Mouse (Mus musculus) MEL (cell line): Measurements from ENCODE around the gene Atrx. TPM values are rescaled to one million over a fixed set of nuclear protein-coding genes. Genes with fewer than 3 reads are reported as not detected.

ENCODE experiments used
- DNase-seq: peaks from one replicate; pipeline ENCODE4 v3.0.0; 2011; ENCODE audit warnings: low read depth, low spot score
- H3K27ac ChIP-seq: 2 replicates; pipeline ENCODE4 v1.5.1; 2012; ENCODE audit warnings: low read depth, mild to moderate bottlenecking, control low read depth, low read length, moderate library complexity; ENCODE audit not compliant: control insufficient read depth
- H3K27me3 ChIP-seq, 2 experiments: fragments of 150-350 bp in 1 of 2; sonication (generic) in 1 of 2; 2 replicates each; pipeline ENCODE4 v1.6.1; 2012; ENCODE audit warnings: low read length in 2 of 2, mild to moderate bottlenecking in 2 of 2, improper control_type of control experiment in 1 of 2, moderate library complexity in 1 of 2; ENCODE audit not compliant: insufficient read depth in 2 of 2, control insufficient read depth in 1 of 2
- H3K36me3 ChIP-seq, 2 experiments: 2 replicates each; pipeline ENCODE4 v1.6.1; 2012 to 2014; ENCODE audit warnings: low read length in 2 of 2, improper control_type of control experiment in 1 of 2, inconsistent platforms in 1 of 2, mild to moderate bottlenecking in 1 of 2; ENCODE audit not compliant: insufficient read depth in 2 of 2, control insufficient read depth in 1 of 2
- H3K4me1 ChIP-seq, 2 experiments: fragments of 150-350 bp in 1 of 2; sonication (generic) in 1 of 2; 2 replicates each; pipeline ENCODE4 v1.6.1; 2012; ENCODE audit warnings: low read length in 2 of 2, improper control_type of control experiment in 1 of 2, mild to moderate bottlenecking in 1 of 2; ENCODE audit not compliant: insufficient read depth in 2 of 2, control insufficient read depth in 1 of 2
- H3K4me3 ChIP-seq, 2 experiments: fragments of 150-350 bp in 1 of 2; sonication (generic) in 1 of 2; 2 replicates each; pipeline ENCODE4 v1.5.1; 2012; ENCODE audit warnings: low read depth in 2 of 2, low read length in 2 of 2, mild to moderate bottlenecking in 2 of 2, moderate library complexity in 2 of 2, control low read depth in 1 of 2, improper control_type of control experiment in 1 of 2; ENCODE audit not compliant: control insufficient read depth in 1 of 2, insufficient read depth in 1 of 2
- H3K79me2 ChIP-seq: 2 replicates; pipeline ENCODE4 v1.6.1; 2012; ENCODE audit warnings: mild to moderate bottlenecking, low read length, moderate library complexity; ENCODE audit not compliant: control insufficient read depth, poor library complexity, insufficient read depth
- H3K9ac ChIP-seq: 2 replicates; pipeline ENCODE4 v1.6.1; 2012; ENCODE audit warnings: low read depth, mild to moderate bottlenecking, control low read depth, low read length, moderate library complexity; ENCODE audit not compliant: control insufficient read depth, poor library complexity, severe bottlenecking
- H3K9me3 ChIP-seq: fragments of 150-350 bp; sonication (generic); replicated peaks from 2 replicates; pipeline ENCODE4 v1.6.1; 2012; ENCODE audit warnings: mild to moderate bottlenecking, low read length, improper control_type of control experiment, moderate library complexity; ENCODE audit not compliant: insufficient read depth
- CTCF ChIP-seq, 3 experiments: IDR thresholded peaks in 2 of 3; conservative IDR thresholded peaks in 1 of 3; 2 replicates each; pipeline ENCODE4 v1.5.1; 2011 to 2012; ENCODE audit warnings: low read length in 3 of 3, low read depth in 2 of 3, mild to moderate bottlenecking in 2 of 3, improper control_type of control experiment in 1 of 3, inconsistent platforms in 1 of 3, mixed read lengths in 1 of 3, moderate library complexity in 1 of 3; ENCODE audit not compliant: control insufficient read depth in 1 of 3, insufficient read depth in 1 of 3, poor library complexity in 1 of 3, severe bottlenecking in 1 of 3
- E2F4 ChIP-seq: IDR thresholded peaks from 2 replicates; pipeline ENCODE4 v1.6.1; 2011; ENCODE audit warnings: low read depth, low read length, improper control_type of control experiment, borderline replicate concordance
- ELF1 ChIP-seq: IDR thresholded peaks from 2 replicates; pipeline ENCODE4 v1.6.1; 2014; ENCODE audit warnings: low read depth, mild to moderate bottlenecking, inconsistent platforms, low read length, improper control_type of control experiment, moderate library complexity
- GABPA ChIP-seq: IDR thresholded peaks from 2 replicates; pipeline ENCODE4 v1.6.1; 2012; ENCODE audit warnings: low read depth, mild to moderate bottlenecking, inconsistent platforms, low read length, improper control_type of control experiment, moderate library complexity
- HCFC1 ChIP-seq: IDR thresholded peaks from 2 replicates; pipeline ENCODE4 v1.6.1; 2012; ENCODE audit warnings: low read depth, mild to moderate bottlenecking, inconsistent platforms, low read length, improper control_type of control experiment, moderate library complexity
- KAT2A ChIP-seq: conservative IDR thresholded peaks from 2 replicates; pipeline ENCODE4 v1.6.1; 2012; ENCODE audit warnings: low read depth, low read length, improper control_type of control experiment, inconsistent platforms
- MAFK ChIP-seq: IDR thresholded peaks from 2 replicates; pipeline ENCODE4 v1.6.1; 2011; ENCODE audit warnings: low read depth, mild to moderate bottlenecking, low read length, improper control_type of control experiment, borderline replicate concordance
- MAX ChIP-seq: IDR thresholded peaks from 2 replicates; pipeline ENCODE4 v1.6.1; 2011; ENCODE audit warnings: low read length, improper control_type of control experiment
- MAZ ChIP-seq: IDR thresholded peaks from 2 replicates; pipeline ENCODE4 v1.6.1; 2012; ENCODE audit warnings: low read depth, mild to moderate bottlenecking, inconsistent platforms, low read length, improper control_type of control experiment
- MEF2A ChIP-seq: IDR thresholded peaks from 2 replicates; pipeline ENCODE4 v1.6.1; 2014; ENCODE audit warnings: low read depth, mild to moderate bottlenecking, inconsistent platforms, low read length, improper control_type of control experiment; ENCODE audit not compliant: poor library complexity, insufficient replicate concordance, severe bottlenecking; ENCODE audit errors: extremely low read depth
- MXI1 ChIP-seq: IDR thresholded peaks from 2 replicates; pipeline ENCODE4 v1.6.1; 2011; ENCODE audit warnings: mild to moderate bottlenecking, low read depth, low read length, improper control_type of control experiment
- MYC ChIP-seq: IDR thresholded peaks from 2 replicates; pipeline ENCODE4 v1.6.1; 2011; ENCODE audit warnings: low read depth, mild to moderate bottlenecking, low read length, improper control_type of control experiment, moderate library complexity
- NRF1 ChIP-seq: IDR thresholded peaks from 2 replicates; pipeline ENCODE4 v1.6.1; 2014; ENCODE audit warnings: low read depth, mild to moderate bottlenecking, inconsistent platforms, low read length, improper control_type of control experiment, moderate library complexity; ENCODE audit not compliant: poor library complexity, insufficient read depth, severe bottlenecking
- POLR2AphosphoS2 ChIP-seq: IDR thresholded peaks from 2 replicates; pipeline ENCODE4 v1.6.1; 2011; ENCODE audit warnings: low read length, improper control_type of control experiment
- RAD21 ChIP-seq: IDR thresholded peaks from 2 replicates; pipeline ENCODE4 v1.6.1; 2011; ENCODE audit warnings: mild to moderate bottlenecking, low read depth, low read length, improper control_type of control experiment
- SIN3A ChIP-seq: IDR thresholded peaks from 2 replicates; pipeline ENCODE4 v1.6.1; 2012; ENCODE audit warnings: low read length, improper control_type of control experiment, inconsistent platforms
- SMC3 ChIP-seq: IDR thresholded peaks from 2 replicates; pipeline ENCODE4 v1.6.1; 2011; ENCODE audit warnings: low read depth, low read length, improper control_type of control experiment
- TAL1 ChIP-seq: IDR thresholded peaks from 2 replicates; pipeline ENCODE4 v1.6.1; 2012; ENCODE audit warnings: mild to moderate bottlenecking, inconsistent platforms, low read length, moderate library complexity, mixed read lengths
- TCF12 ChIP-seq: IDR thresholded peaks from 2 replicates; pipeline ENCODE4 v1.6.1; 2014; ENCODE audit warnings: low read depth, mild to moderate bottlenecking, inconsistent platforms, low read length, improper control_type of control experiment, moderate library complexity
- UBTF ChIP-seq: IDR thresholded peaks from 2 replicates; pipeline ENCODE4 v1.6.1; 2012; ENCODE audit warnings: low read depth, mild to moderate bottlenecking, inconsistent platforms, low read length, improper control_type of control experiment, moderate library complexity, borderline replicate concordance; ENCODE audit not compliant: insufficient read depth
- USF1 ChIP-seq: IDR thresholded peaks from 2 replicates; pipeline ENCODE4 v1.6.1; 2014; ENCODE audit warnings: low read depth, mild to moderate bottlenecking, inconsistent platforms, low read length, improper control_type of control experiment, moderate library complexity
- USF2 ChIP-seq, 2 experiments: IDR thresholded peaks; 2 replicates each; pipeline ENCODE4 v1.6.1; 2011 to 2012; ENCODE audit warnings: improper control_type of control experiment in 2 of 2, low read length in 2 of 2, borderline replicate concordance in 1 of 2, inconsistent platforms in 1 of 2, low read depth in 1 of 2, mild to moderate bottlenecking in 1 of 2; ENCODE audit not compliant: insufficient read depth in 1 of 2
- ZKSCAN1 ChIP-seq: IDR thresholded peaks from 2 replicates; pipeline ENCODE4 v1.6.1; 2012; ENCODE audit warnings: low read depth, mild to moderate bottlenecking, inconsistent platforms, low read length, improper control_type of control experiment, moderate library complexity
- ZNF384 ChIP-seq: IDR thresholded peaks from 2 replicates; pipeline ENCODE4 v1.6.1; 2012; ENCODE audit warnings: low read depth, mild to moderate bottlenecking, inconsistent platforms, low read length, improper control_type of control experiment
- polyA plus RNA-seq, 2 experiments: library from polyadenylated mRNA; stranded (reverse) in 1 of 2; unstranded in 1 of 2; fragments of >175 nt in 1 of 2; fragments of >200 nt in 1 of 2; gene quantifications; 2 replicates each; pipeline versions ENCODE4 v1.2.1 to v1.2.4; 2012; ENCODE audit warnings: low replicate concordance in 2 of 2, low read depth in 1 of 2; ENCODE audit not compliant: insufficient read length in 2 of 2, insufficient read depth in 1 of 2, missing spikeins in 1 of 2
- total RNA-seq: library from RNA; depleted of rRNA; stranded (reverse); fragments of 300-350 nt; gene quantifications from 2 replicates; pipeline ENCODE4 v1.2.3, GENCODE M21; 2012

Atrx gene
- total and polyA plus RNA-seq, 3 experiments = 44.4 to 379 (median 46.9) TPM

DNA sequence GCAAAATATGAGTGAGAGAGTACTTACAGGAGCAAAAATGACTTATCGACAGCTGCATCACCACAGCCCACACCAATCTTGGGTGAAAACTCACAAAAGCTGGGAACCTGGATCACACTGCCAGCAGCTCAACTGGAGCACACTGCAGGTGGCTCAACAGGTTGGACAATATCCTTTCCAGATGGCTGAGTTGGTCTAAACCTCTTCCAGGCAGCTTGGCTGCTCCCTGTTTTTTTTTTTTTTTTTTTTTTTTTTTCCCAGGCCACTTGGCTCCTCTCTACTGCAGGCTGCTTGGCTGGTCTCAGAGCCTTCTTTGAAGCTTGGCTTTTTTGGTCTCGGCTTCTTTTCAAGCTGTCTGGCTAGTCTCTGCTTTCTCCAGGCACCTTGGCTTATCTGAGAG, 24.8 kb upstream of the Atrx start:
- H3K27me3 ChIP-seq = no peaks in the 10 kb centered on the region
- DNase-seq = no peak

DNA sequence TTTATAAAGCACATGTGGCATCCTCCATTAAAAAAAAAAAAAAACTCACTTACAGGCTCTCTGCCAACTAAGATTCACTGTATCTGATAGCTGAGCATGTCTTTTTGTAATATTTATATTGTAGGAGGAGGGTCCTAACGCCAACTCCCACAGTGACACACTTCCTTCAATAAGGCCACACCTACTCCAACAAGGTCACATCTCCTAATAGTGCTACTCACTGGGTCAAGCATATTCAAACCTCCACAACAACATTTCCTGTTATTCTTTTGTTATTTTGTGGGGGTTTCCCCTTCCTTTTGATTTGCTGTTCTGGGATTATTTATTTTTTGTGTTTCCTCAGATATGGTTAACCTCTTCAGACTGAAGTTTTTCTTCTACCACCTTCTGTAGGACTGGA, 17.2 kb upstream of the Atrx start:
- Histone ChIP-seq H3K4me1 (no peaks in the 10 kb centered on the region; a peak in 1 of 4 replicates), H3K36me3 (peaks cover 0 to 2% of the 10 kb centered on the region in 2 experiments; a peak in 1 of 4 replicates), H3K27ac (no peak overlapping the region), H3K9me3 (no peaks in the 10 kb centered on the region), H3K9ac (no peak overlapping the region), H3K27me3 (no peaks in the 10 kb centered on the region), H3K79me2 (no peaks in the 10 kb centered on the region), H3K4me3 (no peak overlapping the region)
- peak; percentile 46 for DNase-seq
- TF ChIP-seq E2F4 (no peak), RAD21 (no peak), SMC3 (no peak), ZKSCAN1 (no peak), MYC (peak; percentile 45; the same call in 1 of the 2 replicates), KAT2A (no peak), MAFK (no peak), UBTF (no peak), MAZ (no peak), MXI1 (no peak), MEF2A (no peak), TAL1 (no peak), ZNF384 (peak; percentile 85), SIN3A (0 out of 2 replicates have a peak, but pooled peaks have one; percentile 22), ELF1 (no peak), NRF1 (no peak), CTCF (IDR thresholded peaks at IDR 0.05 in 2 of 3, conservative IDR thresholded peaks at IDR 0.05 in 1 of 3; ENCODE audit: control insufficient read depth in 1 of 3, insufficient read depth in 1 of 3, low read depth in 2 of 3, low read length in 3 of 3, poor library complexity in 1 of 3, severe bottlenecking in 1 of 3) (no peak), TCF12 (no peak), MAX (no peak), USF1 (no peak)

More for the DNA sequence above, 24.8 kb upstream of the Atrx start:
- H3K9me3 ChIP-seq = no peaks in the 10 kb centered on the region
- H3K79me2 ChIP-seq = no peaks in the 10 kb centered on the region
- H3K9ac ChIP-seq = no peak overlapping the region
- H3K4me1 ChIP-seq = no peaks in the 10 kb centered on the region
- H3K27ac ChIP-seq = no peak overlapping the region
- no peaks in the 10 kb centered on the region for H3K36me3 ChIP-seq
- TF ChIP-seq HCFC1 = no peak
- TF ChIP-seq GABPA = no peak
- TF ChIP-seq NRF1 = no peak
- no peak for TF ChIP-seq POLR2AphosphoS2
- no peak for TF ChIP-seq USF2 (IDR thresholded peaks at IDR 0.05; ENCODE audit: borderline replicate concordance in 1 of 2, insufficient read depth in 1 of 2, low read depth in 1 of 2, low read length in 2 of 2)
- H3K4me3 ChIP-seq = no peak overlapping the region
